Mouse (Mus musculus): ENCODE data around the gene Lcor.

DNA sequence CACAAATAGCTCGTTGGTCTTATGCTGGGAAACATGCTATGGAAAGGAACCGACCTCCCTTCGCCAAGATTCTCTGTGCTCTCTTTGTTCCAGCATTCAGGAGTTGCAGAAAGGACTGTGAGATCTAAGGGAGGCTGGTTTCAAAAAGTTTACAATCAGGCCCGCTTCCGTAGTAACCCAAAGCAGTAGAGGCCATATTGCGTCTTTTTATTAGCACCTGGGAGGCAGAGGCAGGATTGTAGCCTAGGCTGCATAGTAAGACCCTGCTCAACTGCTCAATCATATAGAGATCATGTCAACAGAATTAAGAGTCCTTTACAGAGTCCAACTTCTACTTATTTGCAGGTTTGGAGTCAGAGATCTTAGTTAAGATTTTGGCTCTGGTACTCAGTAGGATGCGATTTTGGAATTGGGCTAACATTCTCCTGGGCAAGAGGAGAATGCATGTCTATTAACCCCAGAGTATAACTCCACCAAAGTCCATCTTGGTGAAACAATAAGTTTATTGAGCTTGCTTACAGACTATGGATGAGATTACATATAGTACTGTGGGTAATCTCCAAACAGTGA is 8.8 kb upstream of the Lcor start:
- no peak for TF ChIP-seq POLR2A (IDR thresholded peaks at IDR 0.05; ENCODE audit: low read depth, low read length)
- TF ChIP-seq CTCF (conservative IDR thresholded peaks at IDR 0.05; ENCODE audit: insufficient read depth, insufficient read length, low read depth, low read length) = no peak
